Mouse (Mus musculus) kidney, postnatal 10 days (tissue): ENCODE data around the gene Purb.
A peak's percentile ranks its signal among the peaks of the same experiment; 100 is the strongest.

Source experiments
- DNase-seq: peaks from one replicate; pipeline ENCODE4 v3.0.0; 2021; ENCODE audit warnings: mixed read lengths

Purb gene

GRCm38 (mm10) chr11:6475867-6476484 is at the start of gene Purb:
Gene Purb, minus strand, starts transcription at chr11:6475917.
- DNase-seq, result peak; percentile 97

- DNase-seq, result no peak
Measured at GRCm38 (mm10) chr11:6525241-6525640, 49.5 kb upstream of the Purb start.

GRCm38 (mm10) chr11:6524880-6525238 is 49.1 kb upstream of the Purb start:
- no peak for DNase-seq

- DNase-seq, result no peak
Measured at GRCm38 (mm10) chr11:6524165-6524879, 48.6 kb upstream of the Purb start.

GRCm38 (mm10) chr11:6523662-6524088 is 48.0 kb upstream of the Purb start:
- no peak for DNase-seq

- DNase-seq, result no peak
Measured at GRCm38 (mm10) chr11:6522782-6523525, 47.2 kb upstream of the Purb start.

GRCm38 (mm10) chr11:6520507-6521173 is 44.9 kb upstream of the Purb start, which contains the start of gene Myo1g:
Gene Myo1g, minus strand, starts transcription at chr11:6520965.
- no peak for DNase-seq

GRCm38 (mm10) chr11:6519491-6520033 is 43.8 kb upstream of the Purb start:
- no peak for DNase-seq

GRCm38 (mm10) chr11:6514837-6515236 is 39.1 kb upstream of the Purb start:
- DNase-seq, result no peak

GRCm38 (mm10) chr11:6508269-6508876 is 32.7 kb upstream of the Purb start:
- no peak for DNase-seq

GRCm38 (mm10) chr11:6506516-6506915 is 30.8 kb upstream of the Purb start:
- no peak for DNase-seq

GRCm38 (mm10) chr11:6504689-6505088 is 29.0 kb upstream of the Purb start:
- DNase-seq, result no peak

- no peak for DNase-seq
Measured at GRCm38 (mm10) chr11:6504226-6504625, 28.5 kb upstream of the Purb start.

- DNase-seq, result no peak
Measured at GRCm38 (mm10) chr11:6502506-6502905, 26.8 kb upstream of the Purb start.

- no peak for DNase-seq
Measured at GRCm38 (mm10) chr11:6497311-6497948, 21.7 kb upstream of the Purb start.

GRCm38 (mm10) chr11:6489691-6490503 is 14.2 kb upstream of the Purb start:
- peak; percentile 67 for DNase-seq

GRCm38 (mm10) chr11:6489257-6489656 is 13.5 kb upstream of the Purb start:
- no peak for DNase-seq

GRCm38 (mm10) chr11:6488041-6488684 is 12.4 kb upstream of the Purb start:
- DNase-seq, result no peak

GRCm38 (mm10) chr11:6487496-6487895 is 11.8 kb upstream of the Purb start:
- DNase-seq, result no peak

GRCm38 (mm10) chr11:6486916-6487315 is 11.2 kb upstream of the Purb start:
- no peak for DNase-seq
